In the genomic region with DNA sequence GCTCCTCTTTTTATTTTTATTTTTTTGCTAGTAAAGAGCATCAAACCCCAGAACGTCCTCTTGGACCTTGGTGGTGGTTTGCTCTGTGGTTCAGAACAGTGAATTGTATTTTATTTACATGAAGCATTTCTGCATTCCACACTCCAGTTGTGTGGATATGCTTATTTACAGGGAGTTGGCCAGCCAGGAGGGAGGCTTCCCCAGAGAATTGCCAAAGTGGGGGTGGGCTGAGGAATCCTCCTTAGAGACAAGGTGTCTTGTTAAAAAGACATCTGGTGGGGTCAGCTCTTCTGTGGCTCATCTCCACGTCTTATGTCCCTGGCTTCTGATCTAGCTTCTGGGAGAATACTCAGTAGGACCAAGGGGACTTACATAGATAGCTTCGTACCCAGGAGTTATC, we compare ENCODE assay signal across 26 mouse cellular contexts. TPM values are rescaled to one million over a fixed set of nuclear protein-coding genes. Genes with fewer than 3 reads are reported as not detected.
A peak's percentile ranks its signal among the peaks of the same experiment; 100 is the strongest.
DNase-seq lines count a peak whose midpoint lies in the region; ATAC-seq and TF ChIP-seq lines count a peak whose summit lies in the region.
"Had no signal": no experiment of that assay in that cellular context is flagged by ENCODE, and none has a peak within 500 bp of the region (broad histone marks: within the 10 kb centered on the region; RNA-seq: fewer than 3 reads in every experiment).

No protein-coding gene starts in this region.

- H3K9ac ChIP-seq in heart, embryonic 12.5 days = no peak overlapping the region
- H3K9ac ChIP-seq in ES-Bruce4 (ENCODE audit: low read depth, poor library complexity, severe bottlenecking) = no peak overlapping the region
- H3K9ac ChIP-seq: embryonic facial prominence, embryonic 15.5 days; forebrain, postnatal 0 days; hindbrain, embryonic 14.5 days had no signal

- ATAC-seq in heart, embryonic 12.5 days (ENCODE audit: insufficient number of reproducible peaks, low FRiP score) = no peak
- ATAC-seq: CD4-positive, CD25-positive, alpha-beta regulatory T cell, adult 4 months; forebrain, embryonic 14.5 days; forebrain, postnatal 0 days; hindbrain, postnatal 0 days; inflammation-experienced regulatory T-cells, adult 6 months; intestine, embryonic 16.5 days; Patski had no signal

- no peak for DNase-seq in heart, embryonic 10.5 days (ENCODE audit: low spot score)
- no peak for DNase-seq in layer of hippocampus, adult 2 months (ENCODE audit: low spot score in 2 of 2)
- no peak for DNase-seq in layer of hippocampus, adult 18-20 months (ENCODE audit: low spot score in 2 of 2)
- DNase-seq in adrenal gland, postnatal 4 days (ENCODE audit: low spot score in 2 of 2) = no peak
- DNase-seq: adrenal gland, adult 2 months; adrenal gland, postnatal 14 days; cerebellum, adult 11-12 months; cerebellum, adult 8-10 months; cerebellum, postnatal 10 days; cerebellum, postnatal 36 days; embryo, embryonic 11 days; forebrain, postnatal 0 days; gastrocnemius, adult 2 months; gastrocnemius, postnatal 14 days; heart, adult 11 months had no signal

- 0 out of 2 replicates have a peak overlapping the region, but pooled peaks have one; percentile 3 for H3K27ac ChIP-seq in heart, embryonic 10.5 days
- H3K27ac ChIP-seq in heart, embryonic 12.5 days (ENCODE audit: poor library complexity, severe bottlenecking) = no peak overlapping the region
- peak overlapping the region; percentile 85 for H3K27ac ChIP-seq in layer of hippocampus, adult 2 months
- peak overlapping the region; percentile 60 for H3K27ac ChIP-seq in ES-Bruce4 (ENCODE audit: insufficient read depth, low read length)
- H3K27ac ChIP-seq: embryonic facial prominence, embryonic 15.5 days; gastrocnemius, adult 2 months; hindbrain, embryonic 14.5 days; hindbrain, postnatal 0 days had no signal

- no peaks in the 10 kb centered on the region for H3K27me3 ChIP-seq in heart, embryonic 10.5 days (ENCODE audit: insufficient read depth, poor library complexity, severe bottlenecking)
- H3K27me3 ChIP-seq in heart, embryonic 12.5 days (replicated peaks) = no peaks in the 10 kb centered on the region
- H3K27me3 ChIP-seq in ES-Bruce4 (ENCODE audit: control insufficient read depth, insufficient read depth, low read length, poor library complexity, severe bottlenecking) = no peaks in the 10 kb centered on the region
- H3K27me3 ChIP-seq: embryonic facial prominence, embryonic 15.5 days; Patski had no signal

- no peak overlapping the region for H3K4me2 ChIP-seq in heart, embryonic 12.5 days
- H3K4me2 ChIP-seq: embryonic facial prominence, embryonic 15.5 days; hindbrain, embryonic 14.5 days had no signal

- H3K4me1 ChIP-seq in heart, embryonic 10.5 days = peaks cover 81% of the 10 kb centered on the region
- H3K4me1 ChIP-seq in heart, embryonic 12.5 days (replicated peaks) = peaks cover 79% of the 10 kb centered on the region
- H3K4me1 ChIP-seq in ES-Bruce4 (ENCODE audit: control insufficient read depth, insufficient read depth, low read length) = peaks cover 8% of the 10 kb centered on the region

- peak; percentile 60; the same call in 1 of the 2 replicates for TF ChIP-seq EP300 in ES-Bruce4 (IDR thresholded peaks at IDR 0.05; ENCODE audit: insufficient read depth, low read depth, low read length)

- TF ChIP-seq CTCF in layer of hippocampus, adult 2 months (conservative IDR thresholded peaks at IDR 0.05) = no peak
- no peak for TF ChIP-seq CTCF in ES-Bruce4 (IDR thresholded peaks at IDR 0.05; ENCODE audit: low read depth, low read length)

- WGBS in heart, embryonic 10.5 days = 71% methylated on average over 3 of the region's 3 CpGs
- 69% methylated on average over 3 of the region's 3 CpGs for WGBS in heart, embryonic 12.5 days

- peaks cover 5% of the 10 kb centered on the region for H3K36me3 ChIP-seq in heart, embryonic 10.5 days
- peaks cover 4% of the 10 kb centered on the region; the same call in 1 of the 2 replicates for H3K36me3 ChIP-seq in heart, embryonic 12.5 days
- H3K36me3 ChIP-seq in ES-Bruce4 (ENCODE audit: control insufficient read depth, insufficient read depth, low read length, poor library complexity, severe bottlenecking) = no peaks in the 10 kb centered on the region
- H3K36me3 ChIP-seq: embryonic facial prominence, embryonic 15.5 days; G1E had no signal

- no peak overlapping the region for H3K4me3 ChIP-seq in heart, embryonic 10.5 days
- no peak overlapping the region for H3K4me3 ChIP-seq in heart, embryonic 12.5 days
- H3K4me3 ChIP-seq in layer of hippocampus, adult 2 months = no peak overlapping the region
- H3K4me3 ChIP-seq in ES-Bruce4 (ENCODE audit: low read depth, low read length) = no peak overlapping the region
- H3K4me3 ChIP-seq: embryonic facial prominence, embryonic 15.5 days; gastrocnemius, adult 2 months had no signal

- no peaks in the 10 kb centered on the region for H3K9me3 ChIP-seq in heart, embryonic 10.5 days
- H3K9me3 ChIP-seq in heart, embryonic 12.5 days (replicated peaks) = no peaks in the 10 kb centered on the region
- H3K9me3 ChIP-seq in ES-Bruce4 (replicated peaks; ENCODE audit: control insufficient read depth, insufficient read depth, low read length, poor library complexity, severe bottlenecking) = no peaks in the 10 kb centered on the region
- H3K9me3 ChIP-seq: embryonic facial prominence, embryonic 15.5 days; G1E had no signal

- TF ChIP-seq POLR2A in ES-Bruce4 (IDR thresholded peaks at IDR 0.05; ENCODE audit: insufficient read depth, low read length) = no peak

RNA-seq across cellular contexts. Expression of gene Tanc1, which starts 14.6 kb away (rescaled TPM):
- polyA plus RNA-seq in heart, embryonic 10.5 days (2016; fragmentation: Nextera tagmentation; extraction: Ambion mirVana) = 40.7 and 41.3 TPM in 2 replicates
- 37.4 and 40.9 TPM in 2 replicates for polyA plus RNA-seq in heart, embryonic 12.5 days (2016; fragmentation: Nextera tagmentation; extraction: Ambion mirVana)
- 100 to 1,000 TPM; 118 to 124 TPM for total RNA-seq in layer of hippocampus, adult 2 months (2021)
- total RNA-seq in layer of hippocampus, adult 18-20 months (2021) = 100 to 1,000 TPM; 109 to 114 TPM
- 55.2 and 62.4 TPM in 2 replicates for polyA plus RNA-seq in ES-Bruce4 (2011; ENCODE audit: insufficient read depth, insufficient read length, low read depth, missing spikeins)
- total RNA-seq in adrenal gland, postnatal 4 days (2021) = 10 to 100 TPM; 19.9 to 30.8 TPM
